Mouse (Mus musculus) cerebellum, adult 9-10 months (tissue): ENCODE results near the gene Ankrd53.
"Not testable (repeated sequence)": the region's sequence is repeated elsewhere in the genome, so short reads cannot be mapped to it uniquely, and the experiment has no call there.

Source experiments
- DNase-seq: peaks from one replicate; pipeline ENCODE4 v3.0.0; 2022

Ankrd53 gene

GRCm38 (mm10) chr6:83768485-83768884, 6.0 kb downstream of the Ankrd53 start:
- DNase-seq, result no peak

GRCm38 (mm10) chr6:83774126-83774525, 11.7 kb downstream of the Ankrd53 start:
- DNase-seq, result no peak

- peak; percentile 47 for DNase-seq
Measured at GRCm38 (mm10) chr6:83774781-83775563, 12.5 kb downstream of the Ankrd53 start.

GRCm38 (mm10) chr6:83775638-83776293, 13.3 kb downstream of the Ankrd53 start, which contains the start of gene Tex261:
Gene Tex261 (minus strand): TSS chr6:83775813.
- peak; percentile 90 for DNase-seq

- DNase-seq, result no peak
Measured at GRCm38 (mm10) chr6:83778306-83778705, 15.9 kb downstream of the Ankrd53 start.

- peak; percentile 53 for DNase-seq
Measured at GRCm38 (mm10) chr6:83779026-83779425, 16.6 kb downstream of the Ankrd53 start.

- no peak for DNase-seq
Measured at GRCm38 (mm10) chr6:83786426-83786825, 24.0 kb downstream of the Ankrd53 start.

- no peak for DNase-seq
Measured at GRCm38 (mm10) chr6:83788554-83788953, 26.1 kb downstream of the Ankrd53 start.

GRCm38 (mm10) chr6:83790533-83790932, 28.1 kb downstream of the Ankrd53 start:
- DNase-seq, result not testable (repeated sequence)

GRCm38 (mm10) chr6:83791251-83791890, 28.9 kb downstream of the Ankrd53 start:
- no peak for DNase-seq

- DNase-seq, result peak; percentile 90
Measured at GRCm38 (mm10) chr6:83794760-83795296, 32.4 kb downstream of the Ankrd53 start, which contains the start of gene Nagk. Gene Nagk (plus strand): TSS chr6:83794982.

- DNase-seq, result no peak
Measured at GRCm38 (mm10) chr6:83795492-83795900, 33.1 kb downstream of the Ankrd53 start.

- no peak for DNase-seq
Measured at GRCm38 (mm10) chr6:83796686-83797085, 34.2 kb downstream of the Ankrd53 start.

GRCm38 (mm10) chr6:83802033-83802432, 39.6 kb downstream of the Ankrd53 start:
- no peak for DNase-seq

- DNase-seq, result no peak
Measured at GRCm38 (mm10) chr6:83802846-83803245, 40.4 kb downstream of the Ankrd53 start.

- no peak for DNase-seq
Measured at GRCm38 (mm10) chr6:83815801-83816200, 53.4 kb downstream of the Ankrd53 start.
